Mouse (Mus musculus): ENCODE results near the gene Ptpa. TPM values are rescaled to one million over a fixed set of nuclear protein-coding genes. Genes with fewer than 3 reads are reported as not detected.

The Ptpa gene
- polyA plus RNA-seq, 1 experiment: 102 TPM

- peaks cover 5% of the 10 kb centered on the region; the same call in 1 of the 2 replicates for H3K4me1 ChIP-seq (ENCODE audit: control insufficient read depth, insufficient read depth, insufficient read length, low read length)
- no peak overlapping the region for H3K4me3 ChIP-seq (ENCODE audit: low read depth, low read length)
- TF ChIP-seq CTCF (IDR thresholded peaks at IDR 0.05; ENCODE audit: extremely low read depth, insufficient read length, insufficient replicate concordance, low read depth, low read length): no peak
- TF ChIP-seq POLR2A (IDR thresholded peaks at IDR 0.05; ENCODE audit: low read depth, low read length): no peak
- peaks cover 77% of the 10 kb centered on the region for H3K36me3 ChIP-seq (ENCODE audit: control insufficient read depth, insufficient read depth, low read length)
- no peak overlapping the region for H3K27ac ChIP-seq (ENCODE audit: insufficient read depth, low read depth, low read length)
- WGBS: 88% methylated on average over 9 of the region's 9 CpGs
- H3K27me3 ChIP-seq (ENCODE audit: control insufficient read depth, insufficient read depth, low read length): no peaks in the 10 kb centered on the region
Observed at GRCm38 (mm10) chr2:30402351-30402826, 13.4 kb upstream of the Ptpa start.

GRCm38 (mm10) chr2:30402843-30403242, 13.0 kb upstream of the Ptpa start:
- Histone ChIP-seq H3K36me3 (ENCODE audit: control insufficient read depth, insufficient read depth, low read length) (peaks cover 77% of the 10 kb centered on the region), H3K27me3 (ENCODE audit: control insufficient read depth, insufficient read depth, low read length) (no peaks in the 10 kb centered on the region), H3K4me1 (ENCODE audit: control insufficient read depth, insufficient read depth, insufficient read length, low read length) (peaks cover 9% of the 10 kb centered on the region), H3K27ac (ENCODE audit: insufficient read depth, low read depth, low read length) (no peak overlapping the region), H3K4me3 (ENCODE audit: low read depth, low read length) (no peak overlapping the region)
- TF ChIP-seq CTCF (IDR thresholded peaks at IDR 0.05; ENCODE audit: extremely low read depth, insufficient read length, insufficient replicate concordance, low read depth, low read length) (no peak), POLR2A (IDR thresholded peaks at IDR 0.05; ENCODE audit: low read depth, low read length) (no peak)
- 47% methylated on average over 2 of the region's 2 CpGs for WGBS

- Histone ChIP-seq H3K4me3 (ENCODE audit: low read depth, low read length) (no peak overlapping the region), H3K4me1 (ENCODE audit: control insufficient read depth, insufficient read depth, insufficient read length, low read length) (peaks cover 17% of the 10 kb centered on the region), H3K27me3 (ENCODE audit: control insufficient read depth, insufficient read depth, low read length) (no peaks in the 10 kb centered on the region), H3K27ac (ENCODE audit: insufficient read depth, low read depth, low read length) (no peak overlapping the region), H3K36me3 (ENCODE audit: control insufficient read depth, insufficient read depth, low read length) (peaks cover 72% of the 10 kb centered on the region)
- TF ChIP-seq POLR2A (IDR thresholded peaks at IDR 0.05; ENCODE audit: low read depth, low read length) (no peak), CTCF (IDR thresholded peaks at IDR 0.05; ENCODE audit: extremely low read depth, insufficient read length, insufficient replicate concordance, low read depth, low read length) (no peak)
- WGBS: 97% methylated on average over 1 of the region's 1 CpGs
Observed at GRCm38 (mm10) chr2:30403870-30404269, 12.0 kb upstream of the Ptpa start.

GRCm38 (mm10) chr2:30407221-30407620, 8.6 kb upstream of the Ptpa start:
- no peaks in the 10 kb centered on the region for H3K27me3 ChIP-seq (ENCODE audit: control insufficient read depth, insufficient read depth, low read length)
- H3K4me1 ChIP-seq (ENCODE audit: control insufficient read depth, insufficient read depth, insufficient read length, low read length): peaks cover 25% of the 10 kb centered on the region
- peak overlapping the region; percentile 80 for H3K27ac ChIP-seq (ENCODE audit: insufficient read depth, low read depth, low read length)
- TF ChIP-seq POLR2A (IDR thresholded peaks at IDR 0.05; ENCODE audit: low read depth, low read length) (no peak), CTCF (IDR thresholded peaks at IDR 0.05; ENCODE audit: extremely low read depth, insufficient read length, insufficient replicate concordance, low read depth, low read length) (no peak)
- H3K4me3 ChIP-seq (ENCODE audit: low read depth, low read length): no peak overlapping the region
- 55% methylated on average over 2 of the region's 2 CpGs for WGBS
- peaks cover 56% of the 10 kb centered on the region for H3K36me3 ChIP-seq (ENCODE audit: control insufficient read depth, insufficient read depth, low read length)

- H3K36me3 ChIP-seq (ENCODE audit: control insufficient read depth, insufficient read depth, low read length): peaks cover 55% of the 10 kb centered on the region
- peak overlapping the region; percentile 80 for H3K27ac ChIP-seq (ENCODE audit: insufficient read depth, low read depth, low read length)
- H3K4me3 ChIP-seq (ENCODE audit: low read depth, low read length): no peak overlapping the region
- H3K4me1 ChIP-seq (ENCODE audit: control insufficient read depth, insufficient read depth, insufficient read length, low read length): peaks cover 25% of the 10 kb centered on the region
- TF ChIP-seq POLR2A (IDR thresholded peaks at IDR 0.05; ENCODE audit: low read depth, low read length): no peak
- no peak for TF ChIP-seq CTCF (IDR thresholded peaks at IDR 0.05; ENCODE audit: extremely low read depth, insufficient read length, insufficient replicate concordance, low read depth, low read length)
- H3K27me3 ChIP-seq (ENCODE audit: control insufficient read depth, insufficient read depth, low read length): no peaks in the 10 kb centered on the region
- 82% methylated on average over 10 of the region's 10 CpGs for WGBS
Observed at GRCm38 (mm10) chr2:30407778-30408177, 8.1 kb upstream of the Ptpa start.

- WGBS: 63% methylated on average over 8 of the region's 8 CpGs
- Histone ChIP-seq H3K27me3 (ENCODE audit: control insufficient read depth, insufficient read depth, low read length) (no peaks in the 10 kb centered on the region), H3K27ac (ENCODE audit: insufficient read depth, low read depth, low read length) (peak overlapping the region; percentile 80), H3K4me3 (ENCODE audit: low read depth, low read length) (no peak overlapping the region), H3K4me1 (ENCODE audit: control insufficient read depth, insufficient read depth, insufficient read length, low read length) (peaks cover 27% of the 10 kb centered on the region), H3K36me3 (ENCODE audit: control insufficient read depth, insufficient read depth, low read length) (peaks cover 49% of the 10 kb centered on the region)
- TF ChIP-seq POLR2A (IDR thresholded peaks at IDR 0.05; ENCODE audit: low read depth, low read length): no peak
Observed at GRCm38 (mm10) chr2:30408452-30409100, 7.3 kb upstream of the Ptpa start.

GRCm38 (mm10) chr2:30409454-30410176, 6.2 kb upstream of the Ptpa start:
- peaks cover 30% of the 10 kb centered on the region for H3K4me1 ChIP-seq (ENCODE audit: control insufficient read depth, insufficient read depth, insufficient read length, low read length)
- H3K27ac ChIP-seq (ENCODE audit: insufficient read depth, low read depth, low read length): peak overlapping the region; percentile 80; the same call in 1 of the 2 replicates
- WGBS: 96% methylated on average over 5 of the region's 5 CpGs
- no peaks in the 10 kb centered on the region for H3K27me3 ChIP-seq (ENCODE audit: control insufficient read depth, insufficient read depth, low read length)
- H3K36me3 ChIP-seq (ENCODE audit: control insufficient read depth, insufficient read depth, low read length): peaks cover 43% of the 10 kb centered on the region
- H3K4me3 ChIP-seq (ENCODE audit: low read depth, low read length): no peak overlapping the region
- TF ChIP-seq POLR2A (IDR thresholded peaks at IDR 0.05; ENCODE audit: low read depth, low read length): no peak
- no peak for TF ChIP-seq CTCF (IDR thresholded peaks at IDR 0.05; ENCODE audit: extremely low read depth, insufficient read length, insufficient replicate concordance, low read depth, low read length)
